Mouse (Mus musculus) lung, embryonic 14.5 days (tissue): Measurements from ENCODE around the gene Fhit. TPM values are rescaled to one million over a fixed set of nuclear protein-coding genes. Genes with fewer than 3 reads are reported as not detected.

Experiments used
- ATAC-seq: fragments of 200-750 bp; cut with Nextera tagmentation; 2 replicates; pipeline ENCODE4 v1.8.0; 2017; ENCODE audit warnings: mild to moderate bottlenecking, moderate TSS enrichment, moderate library complexity; ENCODE audit not compliant: insufficient read depth
- DNase-seq: peaks from one replicate; pipeline ENCODE4 v3.0.0-alpha.2; 2015
- H3K27ac ChIP-seq: fragments of 300-500 bp; sonication (generic); 2 replicates; pipeline ENCODE4 v1.5.1; 2014; ENCODE audit warnings: low read depth, mild to moderate bottlenecking, moderate library complexity
- H3K27me3 ChIP-seq: fragments of 300-500 bp; sonication (generic); 2 replicates; pipeline ENCODE4 v1.6.1; 2014; ENCODE audit warnings: low read length, control low read depth; ENCODE audit not compliant: insufficient read depth
- H3K36me3 ChIP-seq: fragments of 300-500 bp; sonication (generic); 2 replicates; pipeline ENCODE4 v1.6.1; 2014; ENCODE audit warnings: control low read depth; ENCODE audit not compliant: insufficient read depth
- H3K4me1 ChIP-seq: fragments of 300-500 bp; sonication (generic); 2 replicates; pipeline ENCODE4 v1.6.1; 2014; ENCODE audit warnings: antibody characterized with exemption, control low read depth; ENCODE audit not compliant: insufficient read depth
- H3K4me2 ChIP-seq: fragments of 300-500 bp; sonication (generic); 2 replicates; pipeline ENCODE4 v1.6.1; 2014; ENCODE audit warnings: mild to moderate bottlenecking
- H3K4me3 ChIP-seq: fragments of 300-500 bp; sonication (generic); 2 replicates; pipeline ENCODE4 v1.5.1; 2014; ENCODE audit warnings: low read depth, low read length
- H3K9ac ChIP-seq: fragments of 300-500 bp; sonication (generic); 2 replicates; pipeline ENCODE4 v1.6.1; 2014
- H3K9me3 ChIP-seq: fragments of 300-500 bp; sonication (generic); 2 replicates; pipeline ENCODE4 v1.6.1; 2016; ENCODE audit warnings: low read depth, low read length, control low read depth
- CTCF ChIP-seq: IDR thresholded peaks from 2 replicates; pipeline ENCODE4 v1.5.1; 2016; ENCODE audit warnings: antibody characterized with exemption, low read depth
- whole genome bisulfite sequencing: fragments of 180-500 bp; shearing (Covaris S2); extraction: QIAGEN DNeasy Blood & Tissue Kit; methylation state at CpG from one replicate; pipeline ENCODE4 v1.1.7; 2014; 5-methylcytosine and 5-hydroxymethylcytosine counted together
- polyA plus RNA-seq: library from polyadenylated mRNA; unstranded; fragments of >200 nt; fragmentation: Nextera tagmentation; extraction: Ambion mirVana; gene quantifications from 2 replicates; pipeline ENCODE4 v1.2.1, GENCODE M21; 2014

Gene Fhit
- polyA plus RNA-seq, 1 experiment from 2014 or later: 5.3 TPM

DNA sequence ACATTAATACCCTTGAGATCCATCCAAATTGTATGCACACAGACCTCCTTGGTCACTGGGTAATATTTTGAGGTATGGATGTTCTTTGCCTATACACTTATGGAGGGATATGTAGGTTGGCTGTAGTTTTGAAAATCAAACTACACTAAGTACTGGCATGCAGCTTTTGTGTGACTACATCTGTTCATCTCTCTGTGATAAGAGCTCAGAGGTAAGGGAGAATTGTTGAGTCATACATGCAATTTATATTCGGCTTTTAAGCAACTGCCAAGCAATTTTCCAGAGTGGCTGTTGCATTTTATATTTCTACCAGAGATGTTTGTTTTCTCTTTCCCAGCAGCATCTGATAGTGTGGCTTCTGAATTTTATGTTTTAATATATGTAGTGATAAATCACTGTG is 1374.4 kb downstream of the Fhit start:
- no peak for TF ChIP-seq CTCF
- H3K27ac ChIP-seq: no peak overlapping the region
- no peak overlapping the region for H3K4me2 ChIP-seq
- DNase-seq: no peak
- H3K9me3 ChIP-seq: no peaks in the 10 kb centered on the region
- no peaks in the 10 kb centered on the region for H3K4me1 ChIP-seq
- no peak for ATAC-seq
- H3K36me3 ChIP-seq: no peaks in the 10 kb centered on the region
- 86% methylated on average over 1 of the region's 1 CpGs for WGBS
- H3K27me3 ChIP-seq: no peaks in the 10 kb centered on the region
- H3K9ac ChIP-seq: no peak overlapping the region
- H3K4me3 ChIP-seq: no peak overlapping the region

DNA sequence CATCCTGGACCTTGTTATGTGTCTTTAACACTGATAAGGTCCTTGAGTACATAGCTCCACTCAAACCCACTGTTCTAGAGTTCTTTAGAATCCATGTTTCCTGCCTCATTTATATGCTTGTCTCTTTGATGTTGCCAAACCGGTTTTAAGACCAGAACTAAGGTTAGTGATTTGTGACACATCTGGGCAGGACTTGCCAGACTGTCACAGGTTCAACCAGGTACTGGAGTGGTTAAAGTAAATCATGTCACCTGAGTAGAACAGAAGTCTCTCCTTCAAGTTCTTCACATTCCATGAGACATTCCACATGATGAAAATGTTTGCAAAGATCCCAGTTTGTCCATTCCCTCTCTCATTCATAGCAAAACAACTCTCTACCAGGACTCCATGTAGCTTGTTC is 1376.0 kb downstream of the Fhit start:
- peak; percentile 31 for DNase-seq
- ATAC-seq: peak; percentile 44
- Histone ChIP-seq H3K27me3 (no peaks in the 10 kb centered on the region), H3K9ac (no peak overlapping the region), H3K4me3 (no peak overlapping the region), H3K9me3 (no peaks in the 10 kb centered on the region), H3K4me1 (no peaks in the 10 kb centered on the region), H3K4me2 (no peak overlapping the region), H3K27ac (no peak overlapping the region), H3K36me3 (no peaks in the 10 kb centered on the region)
- WGBS: 31% methylated on average over 1 of the region's 1 CpGs
- no peak for TF ChIP-seq CTCF

DNA sequence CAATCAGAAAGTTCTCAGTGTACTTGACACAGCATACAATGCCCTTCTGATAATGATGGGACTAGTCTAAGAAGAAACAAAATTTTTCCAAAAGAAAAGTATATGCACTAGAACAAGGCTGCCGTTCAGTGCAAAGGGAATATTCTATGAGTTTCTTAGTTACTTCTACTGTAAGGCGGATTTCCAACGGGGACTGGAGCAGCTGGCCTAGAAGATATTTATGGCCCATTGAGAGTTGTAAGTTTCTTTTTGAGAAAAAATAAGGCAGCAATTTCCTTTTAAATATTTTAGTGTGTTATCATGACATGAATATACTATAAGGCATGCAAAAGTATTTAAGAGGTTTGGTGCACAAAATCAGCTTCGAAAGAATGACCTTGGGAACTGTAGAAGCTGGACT is 1410.5 kb downstream of the Fhit start:
- H3K4me2 ChIP-seq: no peak overlapping the region
- no peaks in the 10 kb centered on the region for H3K9me3 ChIP-seq
- no peak overlapping the region for H3K4me3 ChIP-seq
- DNase-seq (no peak), ATAC-seq (no peak)
- H3K27ac ChIP-seq: no peak overlapping the region
- H3K27me3 ChIP-seq: no peaks in the 10 kb centered on the region
- no peaks in the 10 kb centered on the region for H3K36me3 ChIP-seq
- no peak overlapping the region for H3K9ac ChIP-seq
- H3K4me1 ChIP-seq: no peaks in the 10 kb centered on the region
- WGBS: 82% methylated on average over 4 of the region's 4 CpGs
- TF ChIP-seq CTCF: no peak

DNA sequence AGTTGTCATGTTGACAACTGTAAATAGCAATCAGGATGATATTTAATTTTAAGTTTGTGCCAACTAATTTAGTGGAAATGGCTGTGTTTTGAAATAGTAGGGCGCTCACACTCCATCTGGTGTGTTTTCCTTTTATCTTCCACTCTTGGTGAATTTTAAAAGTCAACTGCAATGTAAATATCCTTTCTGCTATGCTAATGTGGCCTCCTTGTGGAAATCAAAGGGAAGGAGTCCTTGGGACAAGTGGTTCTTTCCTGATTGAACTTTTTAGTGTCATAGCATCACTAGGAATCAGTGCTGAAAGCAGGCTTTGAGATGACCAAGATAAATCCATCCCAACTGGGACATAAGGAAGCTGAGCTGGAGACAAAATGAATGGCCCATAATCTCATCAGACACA is 1413.1 kb downstream of the Fhit start:
- H3K4me3 ChIP-seq: no peak overlapping the region
- H3K27ac ChIP-seq: no peak overlapping the region
- no peak for TF ChIP-seq CTCF
- no peak for ATAC-seq
- WGBS: 81% methylated on average over 1 of the region's 1 CpGs
- H3K36me3 ChIP-seq: no peaks in the 10 kb centered on the region
- no peak overlapping the region for H3K4me2 ChIP-seq
- no peak for DNase-seq
- H3K9ac ChIP-seq: no peak overlapping the region
- H3K4me1 ChIP-seq: no peaks in the 10 kb centered on the region
- H3K9me3 ChIP-seq: no peaks in the 10 kb centered on the region
- H3K27me3 ChIP-seq: no peaks in the 10 kb centered on the region

DNA sequence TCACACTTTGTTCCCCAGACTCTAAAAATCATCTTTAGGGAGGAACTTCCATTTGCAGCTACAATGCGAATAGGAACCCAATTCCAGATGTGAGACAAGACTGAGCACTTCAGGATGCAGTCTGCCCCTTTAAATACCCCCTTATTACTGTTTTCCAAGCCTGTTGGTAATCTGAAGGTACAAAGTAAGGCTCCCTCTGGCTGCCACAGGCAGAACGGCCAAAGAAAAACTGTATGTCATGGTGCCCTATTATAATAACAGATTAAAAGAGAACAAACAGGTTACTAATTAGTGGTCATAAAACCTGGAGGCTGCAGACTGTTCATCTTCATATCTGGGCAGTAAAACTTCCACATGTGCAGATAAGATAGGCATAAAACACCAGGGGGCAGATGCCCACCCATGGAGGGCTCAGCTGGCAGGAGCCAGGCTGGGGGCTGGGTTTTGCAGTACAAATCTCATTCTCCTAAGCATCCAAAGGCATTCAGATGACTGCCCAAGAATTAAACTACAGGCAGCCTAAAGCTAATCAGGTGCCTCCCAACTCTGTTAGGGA is 1439.8 kb downstream of the Fhit start:
- TF ChIP-seq CTCF: peak; percentile 34
- no peak overlapping the region for H3K9ac ChIP-seq
- H3K27me3 ChIP-seq: no peaks in the 10 kb centered on the region
- H3K4me1 ChIP-seq: no peaks in the 10 kb centered on the region
- DNase-seq (no peak), ATAC-seq (no peak)
- H3K36me3 ChIP-seq: no peaks in the 10 kb centered on the region
- 57% methylated on average over 2 of the region's 2 CpGs for WGBS
- no peaks in the 10 kb centered on the region for H3K9me3 ChIP-seq
- no peak overlapping the region for H3K27ac ChIP-seq
- H3K4me2 ChIP-seq: no peak overlapping the region
- H3K4me3 ChIP-seq: no peak overlapping the region

DNA sequence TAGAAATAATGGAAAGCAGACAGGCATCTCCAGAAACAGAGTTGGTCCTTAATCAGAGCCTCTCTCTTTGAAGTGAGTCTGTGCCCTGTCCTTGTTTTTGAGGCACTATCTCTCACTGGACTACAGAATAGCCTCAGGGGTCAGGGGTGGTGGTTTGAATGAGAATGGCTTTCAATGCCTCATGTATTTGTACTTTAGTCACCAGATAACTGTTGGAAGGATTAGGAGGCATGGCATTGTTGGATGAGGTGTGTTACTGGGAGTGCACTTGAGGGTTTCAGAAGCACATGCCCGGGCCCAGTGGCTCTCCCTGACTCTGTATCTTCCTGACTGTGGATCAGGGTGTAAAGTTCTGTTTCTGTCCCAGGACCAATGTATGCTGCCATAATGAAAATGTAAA is 1463.2 kb downstream of the Fhit start:
- H3K9me3 ChIP-seq: no peaks in the 10 kb centered on the region
- no peaks in the 10 kb centered on the region for H3K27me3 ChIP-seq
- ATAC-seq (no peak), DNase-seq (no peak)
- no peak overlapping the region for H3K9ac ChIP-seq
- H3K4me3 ChIP-seq: no peak overlapping the region
- 35% methylated on average over 1 of the region's 1 CpGs for WGBS
- TF ChIP-seq CTCF: no peak
- H3K4me1 ChIP-seq: no peaks in the 10 kb centered on the region
- H3K36me3 ChIP-seq: no peaks in the 10 kb centered on the region
- no peak overlapping the region for H3K4me2 ChIP-seq
- H3K27ac ChIP-seq: no peak overlapping the region

DNA sequence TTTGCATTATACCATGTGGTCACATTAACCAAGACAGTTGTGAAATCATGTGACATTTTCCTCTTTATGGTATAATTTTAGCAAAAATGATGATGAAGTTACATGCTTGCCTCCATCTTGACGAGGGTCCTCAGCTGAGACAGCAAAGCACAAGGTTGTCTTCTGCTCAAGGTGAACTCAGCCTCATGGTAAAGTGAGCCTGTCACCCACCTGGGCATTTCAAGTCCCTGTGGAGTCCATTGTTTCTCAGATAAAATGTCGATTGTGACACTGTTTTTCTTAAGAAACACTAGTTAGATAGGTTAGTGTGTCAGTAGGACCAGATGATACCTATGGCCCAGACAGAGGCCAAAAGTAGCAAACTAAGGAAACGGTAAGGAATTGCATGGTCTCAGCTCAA is 1464.7 kb downstream of the Fhit start:
- Histone ChIP-seq H3K4me3 (no peak overlapping the region), H3K4me2 (no peak overlapping the region), H3K9me3 (no peaks in the 10 kb centered on the region), H3K27me3 (no peaks in the 10 kb centered on the region), H3K27ac (no peak overlapping the region), H3K9ac (no peak overlapping the region), H3K4me1 (no peaks in the 10 kb centered on the region), H3K36me3 (no peaks in the 10 kb centered on the region)
- DNase-seq (no peak), ATAC-seq (no peak)
- 77% methylated on average over 3 of the region's 3 CpGs for WGBS
- TF ChIP-seq CTCF: no peak

DNA sequence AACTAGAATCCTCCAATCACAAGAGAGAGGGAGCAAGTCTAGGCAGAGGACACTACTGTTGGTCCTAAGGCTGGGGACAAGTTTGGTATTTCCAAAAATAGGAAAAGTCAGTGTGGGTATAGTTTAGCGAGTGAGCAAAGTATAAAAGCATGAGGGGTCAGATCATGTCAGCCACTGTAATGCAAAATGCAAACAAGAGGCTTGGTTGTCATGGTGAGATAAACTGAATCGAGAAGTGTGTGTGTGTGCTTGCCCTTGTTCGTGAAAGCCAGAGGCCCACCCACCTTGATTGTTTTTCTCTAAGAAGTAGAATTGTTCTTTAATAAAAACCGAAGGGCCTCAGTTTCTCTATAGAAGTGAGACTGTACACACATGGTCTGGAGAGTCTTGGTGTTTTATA is 1465.8 kb downstream of the Fhit start:
- Histone ChIP-seq H3K4me3 (no peak overlapping the region), H3K4me2 (no peak overlapping the region), H3K9ac (no peak overlapping the region), H3K9me3 (no peaks in the 10 kb centered on the region), H3K36me3 (no peaks in the 10 kb centered on the region), H3K4me1 (no peaks in the 10 kb centered on the region), H3K27me3 (no peaks in the 10 kb centered on the region), H3K27ac (no peak overlapping the region)
- TF ChIP-seq CTCF: no peak
- DNase-seq (peak; percentile 18), ATAC-seq (peak; percentile 54)
- WGBS: 30% methylated on average over 4 of the region's 4 CpGs
